Comparison of ENCODE assay signal across 8 mouse cellular contexts in the genomic region with DNA sequence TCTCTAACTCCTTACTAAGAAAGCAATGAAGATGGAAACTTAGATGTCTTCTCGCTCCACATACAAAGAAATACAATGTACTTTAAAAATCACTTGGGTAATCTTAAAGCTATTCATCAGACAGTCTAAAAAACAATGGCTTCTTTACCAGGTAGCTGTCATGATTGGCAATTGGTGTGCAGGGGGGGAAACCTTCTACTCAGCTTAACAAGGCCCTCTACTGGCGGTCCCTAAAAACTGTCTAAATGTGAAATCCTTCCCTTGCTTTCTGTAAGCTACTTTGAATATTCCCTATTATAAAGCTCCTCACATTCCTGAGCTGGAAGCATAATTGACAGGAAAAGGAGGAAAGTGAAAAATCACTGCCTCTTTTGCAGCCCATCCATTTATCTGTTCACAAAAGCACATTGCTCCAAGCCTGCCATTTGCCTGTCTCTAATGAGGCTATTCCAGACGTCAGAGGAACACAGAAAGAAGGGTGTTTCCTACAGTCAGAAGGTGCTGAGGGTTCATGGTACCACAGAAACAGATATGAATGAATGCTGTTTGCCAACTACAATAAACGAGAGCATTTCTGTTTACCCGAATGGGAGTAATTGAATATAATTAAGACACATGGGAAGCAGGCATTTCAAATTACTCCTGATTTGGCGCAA.
DNase-seq lines count a peak whose midpoint lies in the region; ATAC-seq and TF ChIP-seq lines count a peak whose summit lies in the region.
"Had no signal": no experiment of that assay in that cellular context is flagged by ENCODE, and none has a peak within 500 bp of the region (broad histone marks: within the 10 kb centered on the region; RNA-seq: fewer than 3 reads in every experiment).

No protein-coding gene starts in this region.

- peak; percentile 60 for TF ChIP-seq CTCF in lung, embryonic 14.5 days (IDR thresholded peaks at IDR 0.05; ENCODE audit: low read depth)

- no peak overlapping the region for H3K4me3 ChIP-seq in liver, embryonic 12.5 days
- H3K4me3 ChIP-seq in forebrain, embryonic 14.5 days (ENCODE audit: low read depth, low read length) = no peak overlapping the region
- no peak overlapping the region for H3K4me3 ChIP-seq in lung, embryonic 14.5 days (ENCODE audit: low read depth, low read length)
- H3K4me3 ChIP-seq: megakaryocyte, embryonic 14.5 days had no signal

- no peak overlapping the region for H3K4me2 ChIP-seq in liver, embryonic 12.5 days
- H3K4me2 ChIP-seq in forebrain, embryonic 14.5 days (ENCODE audit: low read length) = no peak overlapping the region
- H3K4me2 ChIP-seq in lung, embryonic 14.5 days = no peak overlapping the region

- no peaks in the 10 kb centered on the region for H3K27me3 ChIP-seq in liver, embryonic 12.5 days (replicated peaks)
- H3K27me3 ChIP-seq in forebrain, embryonic 14.5 days (replicated peaks; ENCODE audit: control insufficient read depth, insufficient read depth, low read length) = no peaks in the 10 kb centered on the region
- H3K27me3 ChIP-seq in lung, embryonic 14.5 days (ENCODE audit: insufficient read depth, low read length) = no peaks in the 10 kb centered on the region
- H3K27me3 ChIP-seq: megakaryocyte, embryonic 14.5 days had no signal

- 54% methylated on average over 6 of the region's 6 CpGs for WGBS in liver, embryonic 12.5 days (ENCODE audit: insufficient replicate concordance)
- WGBS in forebrain, embryonic 14.5 days = 21% methylated on average over 6 of the region's 6 CpGs
- WGBS in lung, embryonic 14.5 days = 55% methylated on average over 6 of the region's 6 CpGs

- peaks cover 11% of the 10 kb centered on the region; the same call in 1 of the 2 replicates for H3K4me1 ChIP-seq in liver, embryonic 12.5 days
- H3K4me1 ChIP-seq in forebrain, embryonic 14.5 days (ENCODE audit: control insufficient read depth, insufficient read depth, low read length) = peaks cover 10% of the 10 kb centered on the region
- H3K4me1 ChIP-seq in lung, embryonic 14.5 days (ENCODE audit: insufficient read depth) = no peaks in the 10 kb centered on the region
- H3K4me1 ChIP-seq: megakaryocyte, embryonic 14.5 days had no signal

- H3K27ac ChIP-seq in liver, embryonic 12.5 days = no peak overlapping the region
- H3K27ac ChIP-seq in forebrain, embryonic 14.5 days (ENCODE audit: low read depth, low read length) = no peak overlapping the region
- H3K27ac ChIP-seq in lung, embryonic 14.5 days (ENCODE audit: low read depth) = no peak overlapping the region

- H3K9ac ChIP-seq in liver, embryonic 12.5 days = no peak overlapping the region
- H3K9ac ChIP-seq in forebrain, embryonic 14.5 days (ENCODE audit: low read length) = no peak overlapping the region
- no peak overlapping the region for H3K9ac ChIP-seq in lung, embryonic 14.5 days

- no peaks in the 10 kb centered on the region for H3K9me3 ChIP-seq in liver, embryonic 12.5 days (replicated peaks)
- H3K9me3 ChIP-seq in forebrain, embryonic 14.5 days (replicated peaks; ENCODE audit: control insufficient read depth, low read length) = no peaks in the 10 kb centered on the region
- H3K9me3 ChIP-seq in lung, embryonic 14.5 days (ENCODE audit: low read depth, low read length) = no peaks in the 10 kb centered on the region
- H3K9me3 ChIP-seq: megakaryocyte, embryonic 14.5 days had no signal

- no peaks in the 10 kb centered on the region for H3K36me3 ChIP-seq in liver, embryonic 12.5 days
- no peaks in the 10 kb centered on the region for H3K36me3 ChIP-seq in forebrain, embryonic 14.5 days (ENCODE audit: control insufficient read depth, insufficient read depth, low read length)
- no peaks in the 10 kb centered on the region for H3K36me3 ChIP-seq in lung, embryonic 14.5 days (ENCODE audit: insufficient read depth)

- peak; percentile 5 for DNase-seq in liver
- peak; percentile 9 for DNase-seq in c-Kit-positive CD71-positive TER-119-negative erythroid progenitor cells, embryonic 14.5 days (ENCODE audit: low read depth)
- DNase-seq in forebrain, embryonic 14.5 days (ENCODE audit: low spot score) = peak; percentile 82
- DNase-seq in lung, embryonic 14.5 days = peak; percentile 62
- DNase-seq in ovary, postnatal 14 days (ENCODE audit: low spot score) = no peak
- DNase-seq in heart, adult 9 months (ENCODE audit: low spot score in 2 of 2) = no peak

- no peak for ATAC-seq in liver, embryonic 12.5 days
- peak; percentile 53; the same call in 1 of the 2 replicates for ATAC-seq in forebrain, embryonic 14.5 days
- no peak for ATAC-seq in lung, embryonic 14.5 days (ENCODE audit: insufficient read depth)

Comparison
In these comparisons a context has a peak if more than half of its experiments do, and no peak if none do; other contexts are left out.
1. DNase-seq: peak in liver (single experiment), c-Kit-positive CD71-positive TER-119-negative erythroid progenitor cells, embryonic 14.5 days (single experiment), forebrain, embryonic 14.5 days (single experiment) and lung, embryonic 14.5 days (single experiment); none in ovary, postnatal 14 days (single experiment) and heart, adult 9 months (0 of 2).